ENCODE assay signal across 9 mouse cellular contexts in the genomic region with DNA sequence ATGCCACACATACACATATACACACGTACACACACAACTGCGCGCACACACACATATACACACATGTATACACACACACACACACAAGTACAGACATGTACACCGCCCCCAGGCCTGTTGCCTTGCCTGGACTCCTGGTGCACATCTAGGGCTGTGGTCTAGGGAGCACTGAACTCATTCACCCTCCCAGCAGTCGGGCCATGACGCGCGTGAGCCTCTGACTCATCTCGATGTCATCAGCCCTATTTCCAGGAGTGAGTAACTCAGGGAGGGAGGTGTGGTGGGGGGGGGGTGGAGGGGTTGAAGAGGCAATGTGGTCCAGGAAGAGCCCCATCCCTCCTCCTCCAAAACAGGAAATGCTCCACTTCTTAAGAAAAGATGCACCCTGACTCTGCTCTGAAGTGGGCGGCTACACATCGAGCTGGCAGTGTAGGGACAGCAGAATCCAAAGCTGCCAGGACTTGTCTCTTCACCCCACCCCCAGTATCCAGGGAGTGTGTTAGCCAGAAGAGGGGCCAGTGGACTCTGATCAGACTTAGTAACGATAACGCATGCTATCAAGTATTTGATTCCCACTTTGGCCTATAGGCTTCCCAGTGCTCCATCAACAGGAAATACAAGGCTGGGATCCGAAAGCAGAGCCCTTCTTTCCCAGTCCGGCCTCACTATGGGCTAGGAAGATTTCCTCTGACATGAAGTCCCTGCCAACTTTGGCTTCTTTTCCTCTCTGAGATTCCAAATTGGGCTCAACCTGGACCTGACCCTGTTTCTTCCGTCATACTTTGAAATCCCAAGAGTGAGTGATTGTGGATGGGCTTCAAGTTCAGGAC. TPM values are rescaled to one million over a fixed set of nuclear protein-coding genes. Genes with fewer than 3 reads are reported as not detected.
DNase-seq lines count a peak whose midpoint lies in the region; ATAC-seq and TF ChIP-seq lines count a peak whose summit lies in the region.
"Had no signal": no experiment of that assay in that cellular context is flagged by ENCODE, and none has a peak within 500 bp of the region (broad histone marks: within the 10 kb centered on the region; RNA-seq: fewer than 3 reads in every experiment).

No protein-coding gene starts in this region.

- peak overlapping the region; percentile 69 for H3K27ac ChIP-seq in stomach, postnatal 0 days (replicated peaks)

- H3K4me3 ChIP-seq in stomach, postnatal 0 days (ENCODE audit: low read depth, low read length) = no peak overlapping the region

- no peaks in the 10 kb centered on the region for H3K36me3 ChIP-seq in stomach, postnatal 0 days (ENCODE audit: control insufficient read depth, insufficient read depth, low read length)

- no peak for TF ChIP-seq EP300 in stomach, postnatal 0 days (optimal IDR thresholded peaks at IDR 0.05)

- no peak overlapping the region for H3K9ac ChIP-seq in stomach, postnatal 0 days (ENCODE audit: low read length)

- H3K4me1 ChIP-seq in stomach, postnatal 0 days (replicated peaks; ENCODE audit: control insufficient read depth, insufficient read depth) = peaks cover 3% of the 10 kb centered on the region; the same call in 1 of the 2 replicates

- no peaks in the 10 kb centered on the region for H3K9me3 ChIP-seq in stomach, postnatal 0 days (ENCODE audit: control insufficient read depth, low read length)

- H3K27me3 ChIP-seq in stomach, postnatal 0 days (ENCODE audit: control insufficient read depth, insufficient read depth, low read length) = no peaks in the 10 kb centered on the region

- no peak for DNase-seq in frontal cortex, postnatal 36 days (ENCODE audit: low spot score in 2 of 2)
- peak; percentile 43 for DNase-seq in urinary bladder, postnatal 25 days (ENCODE audit: low spot score)
- no peak for DNase-seq in urinary bladder, adult 2 months (ENCODE audit: low spot score)
- peak; percentile 31 to 39 for DNase-seq in heart, postnatal 10 days
- DNase-seq in stomach, postnatal 0 days (ENCODE audit: low spot score) = peak; percentile 78
- no peak for DNase-seq in frontal cortex, postnatal 10 days (ENCODE audit: low spot score in 2 of 2)
- DNase-seq in embryo, embryonic 11 days = no peak

- no peak overlapping the region for H3K4me2 ChIP-seq in stomach, postnatal 0 days (replicated peaks; ENCODE audit: low read depth)

- ATAC-seq in frontal cortex, adult (ENCODE audit: low TSS enrichment) = peak; percentile 13; the same call in 1 of the 2 replicates
- peak; percentile 89 for ATAC-seq in stomach, postnatal 0 days (ENCODE audit: low FRiP score, low TSS enrichment)

- peak; percentile 25 for TF ChIP-seq CTCF in stomach, postnatal 0 days (IDR thresholded peaks at IDR 0.05; ENCODE audit: low read depth)

- intact Hi-C loops in heart, postnatal 10 days (cut with DNase I) = no loop called here

- WGBS in stomach, postnatal 0 days = 62% methylated on average over 16 of the region's 16 CpGs

RNA-seq across cellular contexts. Expression of a gene that starts 40.3 kb away (rescaled TPM):
- 2.9 and 3.4 TPM in 2 replicates for polyA plus RNA-seq in urinary bladder, adult 2 months (2012; rRNA removed)
- total RNA-seq in heart, postnatal 10 days (2021) = 1 to 10 TPM; 1.8 to 2.1 TPM
- polyA plus RNA-seq in stomach, postnatal 0 days (2015; fragmentation: Nextera tagmentation; extraction: Ambion mirVana) = 14.1 and 14.6 TPM in 2 replicates
- polyA plus RNA-seq: C2C12 had no signal

RNA-seq across cellular contexts. Expression of a gene that starts 56.6 kb away (rescaled TPM):
- 44.7 and 51.4 TPM in 2 replicates for polyA plus RNA-seq in urinary bladder, adult 2 months (2012; rRNA removed)
- total RNA-seq in heart, postnatal 10 days (2021) = 10 to 100 TPM; 21.4 to 22.5 TPM
- polyA plus RNA-seq in stomach, postnatal 0 days (2015; fragmentation: Nextera tagmentation; extraction: Ambion mirVana) = 10.5 and 11.7 TPM in 2 replicates

Comparison
In these comparisons a context has a peak if more than half of its experiments do, and no peak if none do; other contexts are left out.
1. DNase-seq: peak in urinary bladder, postnatal 25 days (single experiment), heart, postnatal 10 days (2 of 2) and stomach, postnatal 0 days (single experiment); none in frontal cortex, postnatal 36 days (0 of 2), urinary bladder, adult 2 months (single experiment), frontal cortex, postnatal 10 days (0 of 2) and embryo, embryonic 11 days (single experiment).